Mouse (Mus musculus) gastrocnemius, adult 18-20 months (tissue): ENCODE measurements around the gene Dazap2. TPM values are rescaled to one million over a fixed set of nuclear protein-coding genes. Genes with fewer than 3 reads are reported as not detected.

Experiments
- DNase-seq: peaks from one replicate; pipeline ENCODE4 v3.0.0; 2021; ENCODE audit warnings: low spot score
- long read RNA-seq, 2 experiments: library from polyadenylated mRNA; stranded (forward); transcript quantifications; one replicate each; pipeline ENCODE4 v2.0.0; 2021
- total RNA-seq, 2 experiments: library from RNA; stranded (reverse); gene quantifications; 2 replicates each; pipeline ENCODE4 v1.2.3; 2021

Dazap2 gene
- total RNA-seq = 10 to 100 TPM; 71.6 to 73.4 TPM
- long read RNA-seq, experiment 1, transcript Dazap2-201 (4 exons, 2,135 nt) = major isoform, 72 of 88 reads
- long read RNA-seq, experiment 1, partial matches to known transcripts = 4 of 88 reads
- long read RNA-seq, experiment 1, other reads (novel, unspliced or antisense) = 11 of 88 reads
- long read RNA-seq, experiment 2, transcript Dazap2-201 (4 exons, 2,135 nt) = major isoform, 85 of 100 reads
- long read RNA-seq, experiment 2, partial matches to known transcripts = 4 of 100 reads
- long read RNA-seq, experiment 2, other reads (novel, unspliced or antisense) = 11 of 100 reads

GRCm38 (mm10) chr15:100614996-100615824, at the start of gene Dazap2:
Gene Dazap2 (plus strand): TSS chr15:100615349.
- peak; percentile 97 for DNase-seq

GRCm38 (mm10) chr15:100566531-100566930, 48.6 kb upstream of the Dazap2 start:
- DNase-seq = no peak

- DNase-seq = no peak
Measured at GRCm38 (mm10) chr15:100569239-100569638, 45.9 kb upstream of the Dazap2 start.

GRCm38 (mm10) chr15:100573946-100574345, 41.2 kb upstream of the Dazap2 start:
- DNase-seq = no peak

GRCm38 (mm10) chr15:100574378-100574777, 40.8 kb upstream of the Dazap2 start:
- no peak for DNase-seq

GRCm38 (mm10) chr15:100575366-100575765, 39.8 kb upstream of the Dazap2 start:
- no peak for DNase-seq

GRCm38 (mm10) chr15:100576392-100576791, 38.8 kb upstream of the Dazap2 start:
- no peak for DNase-seq

- DNase-seq = no peak
Measured at GRCm38 (mm10) chr15:100576810-100577209, 38.3 kb upstream of the Dazap2 start.

GRCm38 (mm10) chr15:100577972-100578371, 37.2 kb upstream of the Dazap2 start:
- no peak for DNase-seq

- DNase-seq = no peak
Measured at GRCm38 (mm10) chr15:100580108-100580507, 35.0 kb upstream of the Dazap2 start.

GRCm38 (mm10) chr15:100585931-100586330, 29.2 kb upstream of the Dazap2 start:
- no peak for DNase-seq

GRCm38 (mm10) chr15:100587166-100587565, 28.0 kb upstream of the Dazap2 start:
- DNase-seq = no peak

GRCm38 (mm10) chr15:100588297-100588696, 26.9 kb upstream of the Dazap2 start:
- DNase-seq = no peak

- DNase-seq = no peak
Measured at GRCm38 (mm10) chr15:100590436-100590835, 24.7 kb upstream of the Dazap2 start.

GRCm38 (mm10) chr15:100592817-100593216, 22.3 kb upstream of the Dazap2 start:
- no peak for DNase-seq

GRCm38 (mm10) chr15:100598287-100598882, 16.8 kb upstream of the Dazap2 start:
- no peak for DNase-seq

- peak; percentile 22 for DNase-seq
Measured at GRCm38 (mm10) chr15:100598883-100599275, 16.3 kb upstream of the Dazap2 start.

GRCm38 (mm10) chr15:100599276-100600046, 15.7 kb upstream of the Dazap2 start, which contains the start of gene Pou6f1:
Gene Pou6f1 (minus strand): TSS chr15:100599984.
- DNase-seq = peak; percentile 41

GRCm38 (mm10) chr15:100600047-100600695, 15.0 kb upstream of the Dazap2 start:
- peak; percentile 76 for DNase-seq

- DNase-seq = no peak
Measured at GRCm38 (mm10) chr15:100600696-100601272, 14.4 kb upstream of the Dazap2 start.
